Mouse (Mus musculus) A20 (cell line): ENCODE data around the gene Gse1.

ENCODE experiments used
- DNase-seq: peaks from one replicate; pipeline ENCODE4 v3.0.0-alpha.2; 2011; ENCODE audit warnings: low read depth, low spot score

The Gse1 gene

GRCm38 (mm10) chr8:120401216-120401615 is 173.0 kb downstream of the Gse1 start:
- no peak for DNase-seq

GRCm38 (mm10) chr8:120401712-120402111 is 173.5 kb downstream of the Gse1 start:
- DNase-seq, result no peak

- no peak for DNase-seq
These were observed 175.5 kb downstream of the Gse1 start for GRCm38 (mm10) chr8:120403606-120404269.

GRCm38 (mm10) chr8:120404609-120405036 is 176.4 kb downstream of the Gse1 start:
- DNase-seq, result peak; percentile 64

GRCm38 (mm10) chr8:120406008-120406632 is 177.9 kb downstream of the Gse1 start:
- no peak for DNase-seq

GRCm38 (mm10) chr8:120407701-120408240 is 179.5 kb downstream of the Gse1 start:
- DNase-seq, result peak; percentile 89

GRCm38 (mm10) chr8:120408241-120409215 is 180.3 kb downstream of the Gse1 start:
- peak; percentile 25 for DNase-seq

GRCm38 (mm10) chr8:120409371-120410013 is 181.2 kb downstream of the Gse1 start:
- DNase-seq, result no peak

- no peak for DNase-seq
These were observed 182.8 kb downstream of the Gse1 start for GRCm38 (mm10) chr8:120411059-120411458.

GRCm38 (mm10) chr8:120411862-120412261 is 183.6 kb downstream of the Gse1 start:
- no peak for DNase-seq

GRCm38 (mm10) chr8:120412357-120412756 is 184.1 kb downstream of the Gse1 start:
- DNase-seq, result no peak

GRCm38 (mm10) chr8:120412911-120413625 is 184.8 kb downstream of the Gse1 start:
- DNase-seq, result peak; percentile 25

- no peak for DNase-seq
These were observed 185.4 kb downstream of the Gse1 start for GRCm38 (mm10) chr8:120413626-120413988.

GRCm38 (mm10) chr8:120414216-120414615 is 186.0 kb downstream of the Gse1 start:
- no peak for DNase-seq

- no peak for DNase-seq
These were observed 187.2 kb downstream of the Gse1 start for GRCm38 (mm10) chr8:120415474-120415873.

- DNase-seq, result no peak
These were observed 187.9 kb downstream of the Gse1 start for GRCm38 (mm10) chr8:120416173-120416521.

- no peak for DNase-seq
These were observed 188.5 kb downstream of the Gse1 start for GRCm38 (mm10) chr8:120416522-120417394.

- no peak for DNase-seq
These were observed 189.9 kb downstream of the Gse1 start for GRCm38 (mm10) chr8:120418188-120418587.

- no peak for DNase-seq
These were observed 191.4 kb downstream of the Gse1 start for GRCm38 (mm10) chr8:120419675-120420074.

- DNase-seq, result no peak
These were observed 192.0 kb downstream of the Gse1 start for GRCm38 (mm10) chr8:120420226-120420625.
